8 mouse cellular contexts compared by ENCODE assay signal in genomic region chr13:63814746-63815681, GRCm38 (mm10). TPM values are rescaled to one million over a fixed set of nuclear protein-coding genes. Genes with fewer than 3 reads are reported as not detected.
DNase-seq lines count a peak whose midpoint lies in the region; ATAC-seq lines count a peak whose summit lies in the region.

Gene Ercc6l2 (plus strand): TSS chr13:63815240.

- DNase-seq in R1 (ENCODE audit: low read depth, low spot score): peak; percentile 99
- DNase-seq in cerebellum, postnatal 25 days: peak; percentile 98 to 99
- DNase-seq in frontal cortex, postnatal 25 days (ENCODE audit: low spot score in 2 of 2): peak; percentile 95 to 98
- peak; percentile 100 for DNase-seq in hindbrain, embryonic 14.5 days (ENCODE audit: low spot score)
- DNase-seq in layer of hippocampus, postnatal 36 days: peak; percentile 97 to 98
- DNase-seq in lung, postnatal 36 days: peak; percentile 99
- DNase-seq in retina, postnatal 1 day: peak; percentile 100
- peak; percentile 96 to 97 for DNase-seq in urinary bladder, adult 18-20 months (ENCODE audit: low spot score in 2 of 2)

- H3K4me2 ChIP-seq in hindbrain, embryonic 14.5 days (replicated peaks): peak within 1 kb of the TSS; percentile 83

- no peaks in the 10 kb centered on the region for H3K36me3 ChIP-seq in hindbrain, embryonic 14.5 days (replicated peaks; ENCODE audit: control insufficient read depth, insufficient read depth)

- H3K27me3 ChIP-seq in hindbrain, embryonic 14.5 days (ENCODE audit: control insufficient read depth, insufficient read depth, low read length): no peaks in the 10 kb centered on the region

- WGBS in hindbrain, embryonic 14.5 days: under 1% methylated on average over 80 of the region's 87 CpGs

- peak; percentile 100 for ATAC-seq in hindbrain, embryonic 14.5 days (ENCODE audit: low FRiP score)

- H3K4me1 ChIP-seq in hindbrain, embryonic 14.5 days (replicated peaks; ENCODE audit: control insufficient read depth, insufficient read depth, low read length): peaks cover 11% of the 10 kb centered on the region

- peak within 1 kb of the TSS; percentile 51 for H3K4me3 ChIP-seq in hindbrain, embryonic 14.5 days (replicated peaks; ENCODE audit: low read length)

- peak within 1 kb of the TSS; percentile 93 for H3K27ac ChIP-seq in hindbrain, embryonic 14.5 days

- H3K9ac ChIP-seq in hindbrain, embryonic 14.5 days: peak within 1 kb of the TSS; percentile 87

- H3K9me3 ChIP-seq in hindbrain, embryonic 14.5 days (ENCODE audit: control insufficient read depth, low read length): no peaks in the 10 kb centered on the region

RNA-seq across cellular contexts. Expression of gene Ercc6l2, which starts in this region (rescaled TPM):
- polyA plus RNA-seq in hindbrain, embryonic 14.5 days (2014; fragmentation: Nextera tagmentation; extraction: Ambion mirVana): 16.5 and 17.5 TPM in 2 replicates
- total RNA-seq in layer of hippocampus, postnatal 36 days (2021): 10 to 100 TPM; 17.4 to 19.4 TPM

Comparison
In these comparisons a context has a peak if more than half of its experiments do, and no peak if none do; other contexts are left out.
1. Peak in every context shown above with its lines: DNase-seq, ATAC-seq, H3K4me3 ChIP-seq and H3K27ac ChIP-seq.